Mouse (Mus musculus) fat pad, adult 2 months (tissue): ENCODE results near the gene Olfr937.

Experiments used
- DNase-seq: peaks from one replicate; pipeline ENCODE4 v3.0.0-alpha.2; 2011; ENCODE audit warnings: low read depth, low spot score; ENCODE audit errors: extremely low read depth

Olfr937 gene

DNA sequence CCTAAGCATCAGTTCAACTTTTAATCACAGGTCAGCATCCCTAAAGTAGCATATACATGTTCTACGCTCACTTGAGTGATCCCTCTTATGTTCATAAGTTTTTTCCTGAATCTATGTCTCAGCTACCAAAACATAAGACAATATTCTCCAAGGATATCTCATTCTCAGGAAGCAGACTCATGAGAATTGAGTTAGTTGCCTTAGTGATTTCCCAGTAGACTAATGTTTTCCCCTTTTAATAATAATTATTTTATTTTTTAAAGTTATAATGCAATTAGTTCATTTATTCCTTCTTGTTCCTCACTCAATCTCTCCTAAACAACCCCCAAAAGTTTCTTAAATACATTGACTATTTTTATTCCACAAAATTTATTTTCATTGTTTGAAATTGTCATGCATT is at the start of gene Olfr937:
Gene Olfr937, minus strand, starts transcription at position 101 of the 400 bp plus-strand sequence.
- no peak for DNase-seq

DNA sequence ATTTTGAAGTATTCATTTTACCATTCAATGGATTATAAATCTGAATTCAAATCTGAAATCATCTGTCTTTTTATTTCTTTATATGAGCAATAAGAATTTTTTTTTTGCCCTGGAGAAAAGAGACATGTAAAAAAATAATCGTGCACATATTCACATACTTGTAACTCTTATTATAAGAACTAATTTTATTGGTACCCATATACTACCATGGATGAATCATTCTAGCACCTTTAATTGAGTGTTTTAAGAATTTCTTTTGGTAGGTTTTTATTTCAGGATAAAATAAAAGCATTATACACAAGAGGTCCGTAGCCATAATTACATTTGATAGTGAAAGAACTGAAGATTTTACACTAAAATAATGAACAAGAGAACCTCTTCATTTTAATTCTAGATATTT is 14.0 kb upstream of the Olfr937 start, which contains the start of gene Olfr938:
Gene Olfr938, minus strand, starts transcription at position 101 of the 400 bp plus-strand sequence.
- DNase-seq = no peak

DNA sequence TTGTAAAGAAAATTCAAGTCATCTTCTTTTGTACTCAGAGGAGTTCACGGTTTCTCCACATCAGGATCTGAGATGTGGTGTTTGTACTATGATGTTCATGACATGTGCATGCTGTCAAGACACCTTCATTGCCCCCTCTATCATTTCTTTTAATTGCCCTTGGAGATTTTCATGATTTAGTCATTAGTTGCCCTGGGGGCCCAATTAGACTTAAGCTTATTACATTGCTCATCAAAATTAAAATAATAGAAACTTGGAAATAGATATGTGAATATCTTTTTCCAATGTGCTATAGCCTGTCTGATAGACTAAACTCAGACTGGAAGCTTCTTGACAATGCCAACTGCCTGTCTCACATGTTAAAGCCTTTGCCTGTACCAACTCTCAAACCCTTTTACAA is 41.5 kb downstream of the Olfr937 start, which contains the start of gene Olfr146:
Gene Olfr146, minus strand, starts transcription at position 101 of the 400 bp plus-strand sequence.
- no peak for DNase-seq
